Mouse (Mus musculus): ENCODE results near the gene Cfap299. TPM values are rescaled to one million over a fixed set of nuclear protein-coding genes. Genes with fewer than 3 reads are reported as not detected.

The Cfap299 gene
- polyA plus RNA-seq, 1 experiment, result 0.82 TPM

GRCm38 (mm10) chr5:98787735-98788134 lies 458.6 kb downstream of the Cfap299 start:
- TF ChIP-seq POLR2A (IDR thresholded peaks at IDR 0.05; ENCODE audit: borderline replicate concordance, extremely low read depth, insufficient read depth, insufficient read length, poor library complexity, severe bottlenecking) (no peak), CTCF (IDR thresholded peaks at IDR 0.05; ENCODE audit: borderline replicate concordance, extremely low read depth, insufficient read depth, insufficient read length) (no peak)
- no peak for DNase-seq (ENCODE audit: low read depth)

GRCm38 (mm10) chr5:98788568-98788967 lies 459.5 kb downstream of the Cfap299 start:
- no peak for DNase-seq (ENCODE audit: low read depth)
- TF ChIP-seq CTCF (IDR thresholded peaks at IDR 0.05; ENCODE audit: borderline replicate concordance, extremely low read depth, insufficient read depth, insufficient read length), result no peak
- no peak for TF ChIP-seq POLR2A (IDR thresholded peaks at IDR 0.05; ENCODE audit: borderline replicate concordance, extremely low read depth, insufficient read depth, insufficient read length, poor library complexity, severe bottlenecking)

- DNase-seq (ENCODE audit: low read depth), result peak; percentile 91
- no peak for TF ChIP-seq CTCF (IDR thresholded peaks at IDR 0.05; ENCODE audit: borderline replicate concordance, extremely low read depth, insufficient read depth, insufficient read length)
- no peak for TF ChIP-seq POLR2A (IDR thresholded peaks at IDR 0.05; ENCODE audit: borderline replicate concordance, extremely low read depth, insufficient read depth, insufficient read length, poor library complexity, severe bottlenecking)
Measured at GRCm38 (mm10) chr5:98790894-98791607, 461.9 kb downstream of the Cfap299 start.

- DNase-seq (ENCODE audit: low read depth), result peak; percentile 54
- no peak for TF ChIP-seq POLR2A (IDR thresholded peaks at IDR 0.05; ENCODE audit: borderline replicate concordance, extremely low read depth, insufficient read depth, insufficient read length, poor library complexity, severe bottlenecking)
- no peak for TF ChIP-seq CTCF (IDR thresholded peaks at IDR 0.05; ENCODE audit: borderline replicate concordance, extremely low read depth, insufficient read depth, insufficient read length)
Measured at GRCm38 (mm10) chr5:98801495-98801894, 472.4 kb downstream of the Cfap299 start.

- TF ChIP-seq POLR2A (IDR thresholded peaks at IDR 0.05; ENCODE audit: borderline replicate concordance, extremely low read depth, insufficient read depth, insufficient read length, poor library complexity, severe bottlenecking) (no peak), CTCF (IDR thresholded peaks at IDR 0.05; ENCODE audit: borderline replicate concordance, extremely low read depth, insufficient read depth, insufficient read length) (no peak)
- no peak for DNase-seq (ENCODE audit: low read depth)
Measured at GRCm38 (mm10) chr5:98804761-98805160, 475.7 kb downstream of the Cfap299 start.

GRCm38 (mm10) chr5:98806492-98806891 lies 477.4 kb downstream of the Cfap299 start:
- DNase-seq (ENCODE audit: low read depth), result no peak
- TF ChIP-seq CTCF (IDR thresholded peaks at IDR 0.05; ENCODE audit: borderline replicate concordance, extremely low read depth, insufficient read depth, insufficient read length) (no peak), POLR2A (IDR thresholded peaks at IDR 0.05; ENCODE audit: borderline replicate concordance, extremely low read depth, insufficient read depth, insufficient read length, poor library complexity, severe bottlenecking) (no peak)

- DNase-seq (ENCODE audit: low read depth), result no peak
- TF ChIP-seq CTCF (IDR thresholded peaks at IDR 0.05; ENCODE audit: borderline replicate concordance, extremely low read depth, insufficient read depth, insufficient read length) (no peak), POLR2A (IDR thresholded peaks at IDR 0.05; ENCODE audit: borderline replicate concordance, extremely low read depth, insufficient read depth, insufficient read length, poor library complexity, severe bottlenecking) (no peak)
Measured at GRCm38 (mm10) chr5:98807022-98807421, 477.9 kb downstream of the Cfap299 start.

GRCm38 (mm10) chr5:98807953-98808352 lies 478.8 kb downstream of the Cfap299 start:
- no peak for DNase-seq (ENCODE audit: low read depth)
- no peak for TF ChIP-seq POLR2A (IDR thresholded peaks at IDR 0.05; ENCODE audit: borderline replicate concordance, extremely low read depth, insufficient read depth, insufficient read length, poor library complexity, severe bottlenecking)
- TF ChIP-seq CTCF (IDR thresholded peaks at IDR 0.05; ENCODE audit: borderline replicate concordance, extremely low read depth, insufficient read depth, insufficient read length), result no peak

GRCm38 (mm10) chr5:98812380-98812779 lies 483.3 kb downstream of the Cfap299 start:
- TF ChIP-seq CTCF (IDR thresholded peaks at IDR 0.05; ENCODE audit: borderline replicate concordance, extremely low read depth, insufficient read depth, insufficient read length) (no peak), POLR2A (IDR thresholded peaks at IDR 0.05; ENCODE audit: borderline replicate concordance, extremely low read depth, insufficient read depth, insufficient read length, poor library complexity, severe bottlenecking) (no peak)
- DNase-seq (ENCODE audit: low read depth), result no peak

GRCm38 (mm10) chr5:98815269-98815668 lies 486.2 kb downstream of the Cfap299 start:
- TF ChIP-seq POLR2A (IDR thresholded peaks at IDR 0.05; ENCODE audit: borderline replicate concordance, extremely low read depth, insufficient read depth, insufficient read length, poor library complexity, severe bottlenecking) (no peak), CTCF (IDR thresholded peaks at IDR 0.05; ENCODE audit: borderline replicate concordance, extremely low read depth, insufficient read depth, insufficient read length) (no peak)
- no peak for DNase-seq (ENCODE audit: low read depth)

GRCm38 (mm10) chr5:98833760-98834159 lies 504.7 kb downstream of the Cfap299 start:
- no peak for TF ChIP-seq CTCF (IDR thresholded peaks at IDR 0.05; ENCODE audit: borderline replicate concordance, extremely low read depth, insufficient read depth, insufficient read length)
- TF ChIP-seq POLR2A (IDR thresholded peaks at IDR 0.05; ENCODE audit: borderline replicate concordance, extremely low read depth, insufficient read depth, insufficient read length, poor library complexity, severe bottlenecking), result no peak
- no peak for DNase-seq (ENCODE audit: low read depth)

- DNase-seq (ENCODE audit: low read depth), result peak; percentile 59
- no peak for TF ChIP-seq POLR2A (IDR thresholded peaks at IDR 0.05; ENCODE audit: borderline replicate concordance, extremely low read depth, insufficient read depth, insufficient read length, poor library complexity, severe bottlenecking)
- no peak for TF ChIP-seq CTCF (IDR thresholded peaks at IDR 0.05; ENCODE audit: borderline replicate concordance, extremely low read depth, insufficient read depth, insufficient read length)
Measured at GRCm38 (mm10) chr5:98834300-98834699, 505.2 kb downstream of the Cfap299 start.

All from brain, embryonic 14.5 days (tissue).